Mouse (Mus musculus) lung, adult 2 months (tissue): ENCODE data around the gene Cacng3.

Experiments
- CTCF ChIP-seq: fragments of 200-500 bp; IDR thresholded peaks from 2 replicates; pipeline ENCODE4 v1.5.1; 2011; ENCODE audit warnings: mild to moderate bottlenecking, low read length, control low read depth; ENCODE audit not compliant: insufficient read depth
- POLR2A ChIP-seq: fragments of 200-500 bp; IDR thresholded peaks from 2 replicates; pipeline ENCODE4 v1.6.1; 2011; ENCODE audit warnings: low read depth, mild to moderate bottlenecking, control low read depth, low read length, borderline replicate concordance; ENCODE audit errors: extremely low read depth

DNA sequence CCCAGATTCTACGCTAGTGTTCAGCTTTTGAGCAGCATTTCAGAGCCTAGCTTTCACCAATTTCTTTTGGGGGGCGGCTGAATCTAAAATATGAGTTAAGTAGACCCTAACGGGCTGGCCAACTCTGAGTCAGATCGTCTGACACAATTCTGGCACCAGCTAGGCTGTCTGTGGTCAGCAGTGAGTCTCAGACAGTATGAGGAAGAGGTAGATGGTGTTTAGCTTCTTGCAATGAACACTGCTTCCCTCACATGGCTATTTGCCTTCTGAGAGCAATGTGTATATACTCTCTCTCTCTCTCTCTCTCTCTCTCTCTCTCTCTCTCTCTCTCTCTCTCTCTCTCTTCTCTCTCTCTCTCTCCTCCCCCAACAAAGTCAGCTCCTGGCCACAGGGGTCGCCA, 37.3 kb upstream of the Cacng3 start:
- TF ChIP-seq POLR2A = no peak
- TF ChIP-seq CTCF = no peak
